Mouse (Mus musculus): ENCODE measurements around the gene Tmem141.

DNA sequence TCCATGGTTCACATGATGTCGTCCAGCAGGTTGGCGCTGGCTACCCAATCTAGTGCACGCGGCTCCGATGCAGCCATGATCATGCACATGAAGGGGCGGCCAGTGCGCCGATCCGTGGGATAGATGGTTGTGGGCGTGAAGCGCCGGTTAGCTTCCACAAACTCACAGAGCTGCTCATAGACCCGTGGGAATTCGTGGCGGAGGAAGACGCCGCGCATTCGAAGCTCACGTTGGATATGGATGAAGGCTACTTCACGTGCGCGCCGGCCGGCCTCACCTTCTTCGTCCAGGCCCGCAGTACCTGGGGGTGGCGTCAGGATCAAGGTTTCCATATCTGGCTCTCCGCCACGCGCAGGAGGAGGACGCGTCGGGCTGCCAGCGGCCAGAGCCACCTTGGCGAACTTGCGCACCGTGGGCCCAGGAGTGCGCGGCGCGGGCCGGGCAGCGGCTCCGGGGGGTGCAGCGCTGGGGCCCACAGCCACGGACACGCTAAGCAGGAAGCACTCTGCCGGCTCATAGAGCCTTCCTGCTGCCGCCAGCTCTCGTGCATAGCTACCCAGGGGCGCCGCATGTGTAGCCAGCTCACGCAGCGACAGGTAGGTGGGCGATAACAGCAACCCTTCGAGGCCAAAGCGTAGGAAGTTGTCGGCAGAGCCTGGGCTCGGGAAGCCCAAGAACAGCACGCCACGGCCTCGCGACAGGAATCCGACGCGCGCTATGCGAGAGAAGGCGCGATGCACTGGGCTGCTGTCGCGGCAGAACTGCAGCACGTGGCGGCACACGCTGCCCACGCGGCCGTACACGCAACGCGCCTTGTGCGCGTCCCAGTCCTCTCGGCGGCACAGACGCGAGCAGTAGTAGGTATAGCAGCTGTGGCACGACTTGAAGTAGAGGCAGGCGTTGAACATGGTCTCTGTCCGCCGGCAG is 44.6 kb downstream of the Tmem141 start:
- TF ChIP-seq GATA2 (IDR thresholded peaks at IDR 0.05; ENCODE audit: borderline replicate concordance, low read depth, low read length) = no peak
- TF ChIP-seq POLR2AphosphoS5 (IDR thresholded peaks at IDR 0.05; ENCODE audit: insufficient replicate concordance, low read depth, low read length) = no peak
- TF ChIP-seq CTCF (IDR thresholded peaks at IDR 0.05; ENCODE audit: low read depth, low read length) = no peak
- TF ChIP-seq GATA1 (IDR thresholded peaks at IDR 0.05; ENCODE audit: borderline replicate concordance, low read length) = no peak

All from G1E (cell line).